Mouse (Mus musculus) hindlimb bud, embryonic 11.5 days (tissue): Measurements from ENCODE around the gene Kctd8.

ENCODE experiments used
- DNase-seq: peaks from one replicate; pipeline ENCODE4 v3.0.0-alpha.2; 2012; ENCODE audit warnings: low read depth, low spot score; ENCODE audit errors: extremely low spot score

Gene Kctd8

GRCm38 (mm10) chr5:69159897-69160509, 181.5 kb downstream of the Kctd8 start:
- DNase-seq = no peak

DNA sequence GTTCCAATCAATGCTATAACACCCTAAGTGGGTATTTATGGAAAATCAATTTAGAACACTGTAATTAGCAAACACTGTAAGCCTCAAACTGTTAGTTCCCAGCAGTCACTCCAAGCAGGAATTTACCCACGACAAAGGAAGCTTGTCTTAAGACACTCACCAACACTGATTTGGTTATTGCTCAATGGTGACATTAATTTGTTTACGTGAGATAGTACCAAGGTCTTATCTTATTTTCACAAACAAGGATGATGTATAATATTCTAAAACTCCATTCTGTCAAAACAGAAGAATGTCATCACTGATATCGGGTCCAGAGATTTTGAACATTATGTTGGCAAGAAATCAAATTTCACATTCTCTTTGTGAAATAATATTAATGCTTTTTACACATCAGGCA, 185.0 kb downstream of the Kctd8 start:
- no peak for DNase-seq

- no peak for DNase-seq
Observed at GRCm38 (mm10) chr5:69145827-69146226, 195.7 kb downstream of the Kctd8 start.

DNA sequence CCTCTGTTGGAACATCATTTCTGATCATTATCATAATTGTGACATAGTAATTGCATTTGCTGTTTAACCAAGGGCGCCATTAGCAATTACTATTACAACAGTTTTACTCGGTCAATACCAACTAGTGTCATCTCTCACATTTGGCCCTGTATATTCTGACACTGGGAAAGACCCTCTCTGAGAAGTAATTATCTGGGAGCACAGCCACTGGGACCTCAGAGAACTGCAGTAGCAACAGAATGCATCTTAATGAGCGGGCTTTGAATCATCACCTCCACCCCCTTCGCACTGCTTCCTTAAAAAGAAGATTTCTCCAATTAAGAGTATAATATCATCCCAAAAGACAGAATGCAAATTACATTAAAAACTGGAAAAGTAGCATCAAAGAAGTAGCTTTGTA, 200.4 kb downstream of the Kctd8 start:
- DNase-seq = no peak

GRCm38 (mm10) chr5:69108718-69109117, 232.8 kb downstream of the Kctd8 start:
- DNase-seq = no peak

DNA sequence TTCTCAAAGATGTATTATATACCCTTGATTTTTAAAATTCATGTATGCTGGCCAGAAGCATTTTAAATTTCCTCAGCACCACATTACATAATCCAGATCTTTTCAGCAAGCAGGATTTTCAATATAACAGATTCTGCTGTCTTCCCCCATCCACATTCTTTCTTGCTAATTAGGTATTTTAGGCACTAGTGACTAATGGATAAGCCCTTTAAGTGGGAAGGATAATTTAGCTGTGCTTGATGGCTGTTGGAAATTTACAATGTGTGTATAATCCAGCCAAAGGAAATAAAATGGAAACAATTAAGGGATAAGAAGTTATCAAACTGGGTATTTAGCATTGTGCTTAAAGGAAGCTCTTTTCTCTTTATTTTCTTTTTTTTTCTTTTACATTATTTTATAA, 252.6 kb downstream of the Kctd8 start:
- no peak for DNase-seq
